Mouse (Mus musculus) adrenal gland, postnatal 10 days (tissue): ENCODE results near the gene Rps27a. TPM values are rescaled to one million over a fixed set of nuclear protein-coding genes. Genes with fewer than 3 reads are reported as not detected.

Experiments
- DNase-seq: peaks from one replicate; pipeline ENCODE4 v3.0.0; 2021; ENCODE audit warnings: mixed read lengths
- total RNA-seq, 2 experiments: library from RNA; stranded (reverse); gene quantifications; 2 replicates each; pipeline ENCODE4 v1.2.3; 2021

Rps27a gene
- total RNA-seq, 2 experiments from 2014 or later, result 964 to 1,017 TPM

DNA sequence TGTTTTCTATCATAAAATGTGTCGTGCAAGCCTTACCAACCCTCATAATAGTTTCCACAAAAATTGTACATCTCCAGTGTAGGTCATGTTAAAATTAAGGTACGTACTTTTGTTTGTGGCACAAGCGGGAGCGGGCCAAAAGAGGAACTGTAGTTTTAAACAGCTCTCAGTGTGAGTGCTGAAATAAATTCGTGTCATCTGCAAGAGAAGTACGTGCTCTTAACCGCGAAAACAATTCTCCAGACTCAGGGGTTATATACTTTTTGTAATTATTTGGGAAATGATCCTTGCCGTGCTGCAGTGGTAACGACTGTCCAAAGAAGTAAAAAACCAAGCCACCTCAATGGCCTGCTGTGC is 33.6 kb downstream of the Rps27a start:
- DNase-seq, result no peak

DNA sequence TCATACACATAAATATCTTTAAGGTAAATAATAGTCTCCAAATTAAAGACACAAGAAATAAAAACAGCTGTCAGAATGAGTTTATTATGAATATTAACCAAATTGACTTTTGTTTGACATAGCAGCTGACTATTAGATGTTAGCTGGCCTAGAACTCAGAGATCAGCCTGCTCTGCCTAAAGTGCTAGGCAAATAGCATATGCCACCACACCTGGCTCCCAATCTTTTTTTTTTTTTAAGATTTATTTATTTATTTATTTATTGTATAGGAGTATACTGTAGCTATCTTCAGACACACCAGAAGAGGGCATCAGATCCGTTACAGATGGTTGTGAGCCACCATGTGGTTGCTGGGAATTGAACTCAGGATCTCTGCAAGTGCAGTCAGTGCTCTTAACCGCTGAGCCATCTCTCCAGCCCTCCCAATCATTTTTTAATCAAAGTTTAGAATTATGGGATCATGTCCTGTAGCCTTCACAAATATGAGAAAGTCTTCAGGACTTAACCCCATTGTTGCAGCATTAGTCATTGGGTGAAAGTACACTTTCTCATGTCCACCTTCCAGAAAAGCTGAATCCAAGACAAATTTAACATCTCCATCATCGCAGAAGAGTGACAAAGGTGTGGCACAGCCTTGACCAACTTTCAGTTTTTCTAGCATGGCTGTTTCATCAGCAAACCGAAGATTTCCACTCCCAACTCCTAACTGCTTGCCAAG is 34.9 kb downstream of the Rps27a start:
- DNase-seq, result no peak

- DNase-seq, result no peak
Observed at GRCm38 (mm10) chr11:29509421-29509820, 38.5 kb downstream of the Rps27a start.

DNA sequence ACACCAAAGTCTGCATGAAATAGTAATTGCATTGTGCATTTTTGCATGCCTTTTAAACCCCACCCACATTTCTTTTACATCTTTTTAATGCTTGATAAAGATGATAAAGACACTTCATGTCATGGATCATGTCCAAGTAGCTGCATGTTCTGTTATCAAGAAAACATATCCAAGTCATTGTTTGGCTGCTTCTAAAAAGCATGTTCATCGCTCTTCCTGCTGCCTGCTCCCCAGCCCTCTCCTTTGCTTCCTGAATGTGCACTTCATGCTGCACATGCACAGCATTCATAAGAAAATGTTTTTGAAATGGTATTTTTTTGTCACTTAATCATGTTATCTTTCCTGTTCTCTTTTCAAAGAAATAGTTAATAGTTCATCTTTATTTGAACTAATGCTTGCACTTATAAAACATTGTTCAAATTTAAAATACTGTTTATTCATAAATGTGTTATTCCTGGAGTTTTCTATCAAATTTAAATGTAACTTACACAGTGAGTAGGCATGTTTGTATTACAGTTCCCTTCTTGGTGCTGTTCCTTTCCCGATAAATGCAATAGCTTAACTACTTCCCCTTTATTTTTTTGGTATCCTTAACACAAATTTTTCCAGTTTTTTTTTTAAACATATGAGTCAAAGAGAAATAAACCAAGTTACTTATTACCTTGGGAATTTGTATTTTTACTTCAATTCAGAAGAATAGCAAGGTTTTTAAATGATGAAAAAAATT is 42.8 kb downstream of the Rps27a start:
- no peak for DNase-seq

DNA sequence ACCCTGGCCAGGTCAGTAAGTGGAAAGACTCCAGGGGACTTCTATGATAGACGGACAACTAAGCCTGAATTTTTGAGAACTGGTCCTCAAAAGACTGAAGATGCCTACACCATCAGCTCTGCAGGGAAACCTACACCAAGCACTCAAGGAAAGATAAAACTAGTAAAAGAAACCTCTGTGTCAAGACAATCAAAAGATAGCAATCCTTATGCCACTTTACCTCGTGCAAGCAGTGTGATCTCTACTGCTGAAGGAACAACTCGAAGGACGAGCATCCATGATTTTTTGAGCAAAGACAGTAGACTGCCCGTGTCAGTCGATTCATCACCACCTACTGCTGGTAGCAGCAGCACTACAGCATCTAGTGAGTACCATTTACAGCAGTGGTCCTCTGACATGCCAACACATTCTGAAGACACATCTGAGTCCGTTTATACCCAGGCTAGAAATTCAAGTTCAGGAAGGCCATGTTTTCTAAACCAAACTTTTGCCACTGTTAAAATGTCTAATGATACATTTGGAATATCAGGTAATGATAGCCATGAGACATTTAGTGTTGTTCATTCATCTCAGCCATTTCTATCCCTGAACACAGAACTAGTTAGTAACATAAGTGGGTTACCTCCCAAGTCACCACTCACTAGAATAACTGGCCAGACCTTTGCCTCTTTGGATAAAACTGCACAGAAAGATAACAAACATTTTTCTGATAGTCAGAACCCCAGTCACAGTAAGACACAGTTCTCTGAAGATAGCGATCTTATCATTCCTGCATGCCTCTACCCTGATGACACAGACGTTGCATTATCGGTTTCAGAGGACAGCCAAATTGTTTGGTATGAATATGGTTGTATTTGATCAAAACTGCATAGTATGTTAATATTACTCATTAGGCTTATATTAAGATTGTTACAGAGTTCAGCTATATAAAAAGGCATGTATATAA is 43.7 kb downstream of the Rps27a start:
- DNase-seq, result no peak

GRCm38 (mm10) chr11:29496962-29497361 is 50.9 kb downstream of the Rps27a start:
- no peak for DNase-seq

Other genes with a start within 250 kb of the Rps27a start
- gene Ccdc88a, start 174.5 kb downstream of the Rps27a start, total RNA-seq, result 10 to 100 TPM; 18.9 to 26.0 TPM
- 10 to 100 TPM; 18.5 to 21.3 TPM for gene Prorsd1, start 33.1 kb downstream of the Rps27a start, total RNA-seq
- gene Mtif2, start 21.7 kb downstream of the Rps27a start, total RNA-seq, result 10 to 100 TPM; 56.5 to 67.2 TPM
- under 1 TPM in 1 of 2 experiments, not detected in 1; 0.42 TPM for gene Clhc1, start 159 bp downstream of the Rps27a start, total RNA-seq
- 100 to 1,000 TPM; 297 to 308 TPM for gene Rtn4, start 144.8 kb upstream of the Rps27a start, total RNA-seq